Mouse (Mus musculus) kidney, postnatal 0 days (tissue): ENCODE results near the gene Gm20388. TPM values are rescaled to one million over a fixed set of nuclear protein-coding genes. Genes with fewer than 3 reads are reported as not detected.

Experiments
- ATAC-seq: fragments of 200-750 bp; cut with Nextera tagmentation; replicated peaks from 2 replicates; pipeline ENCODE4 v1.8.0; 2017; ENCODE audit warnings: low read depth, moderate number of reproducible peaks, moderate TSS enrichment, moderate library complexity; ENCODE audit not compliant: low FRiP score
- DNase-seq: peaks from one replicate; pipeline ENCODE4 v3.0.0-alpha.2; 2016; ENCODE audit warnings: low spot score
- H3K27ac ChIP-seq: fragments of 300-500 bp; sonication (generic); 2 replicates; pipeline ENCODE4 v1.5.1; 2014; ENCODE audit warnings: mild to moderate bottlenecking
- H3K27me3 ChIP-seq: fragments of 300-500 bp; sonication (generic); 2 replicates; pipeline ENCODE4 v1.6.1; 2014; ENCODE audit warnings: low read length, mixed read lengths; ENCODE audit not compliant: insufficient read depth
- H3K36me3 ChIP-seq: fragments of 300-500 bp; sonication (generic); 2 replicates; pipeline ENCODE4 v1.6.1; 2014; ENCODE audit warnings: low read length, mixed read lengths; ENCODE audit not compliant: insufficient read depth
- H3K4me1 ChIP-seq: fragments of 300-500 bp; sonication (generic); replicated peaks from 2 replicates; pipeline ENCODE4 v1.6.1; 2014; ENCODE audit warnings: antibody characterized with exemption, low read length, mixed read lengths; ENCODE audit not compliant: insufficient read depth
- H3K4me2 ChIP-seq: fragments of 300-500 bp; sonication (generic); 2 replicates; pipeline ENCODE4 v1.6.1; 2014; ENCODE audit warnings: mild to moderate bottlenecking, low read length, moderate library complexity, mixed read lengths
- H3K4me3 ChIP-seq: fragments of 300-500 bp; sonication (generic); replicated peaks from 2 replicates; pipeline ENCODE4 v1.5.1; 2014; ENCODE audit warnings: low read depth, low read length
- H3K9ac ChIP-seq: fragments of 300-500 bp; sonication (generic); 2 replicates; pipeline ENCODE4 v1.6.1; 2014; ENCODE audit warnings: low read depth, low read length
- H3K9me3 ChIP-seq: fragments of 300-500 bp; sonication (generic); replicated peaks from 2 replicates; pipeline ENCODE4 v1.6.1; 2016; ENCODE audit warnings: low read length, inconsistent platforms, mixed read lengths
- CTCF ChIP-seq: IDR thresholded peaks from 2 replicates; pipeline ENCODE4 v1.5.1; 2016; ENCODE audit warnings: antibody characterized with exemption, low read depth, mild to moderate bottlenecking, moderate library complexity
- WGBS: fragments of 180-500 bp; shearing (Covaris S2); extraction: QIAGEN DNeasy Blood & Tissue Kit; methylation state at CpG from one replicate; pipeline ENCODE4 v1.1.7; 2014; 5-methylcytosine and 5-hydroxymethylcytosine counted together
- polyA plus RNA-seq: library from polyadenylated mRNA; unstranded; fragments of >200 nt; fragmentation: Nextera tagmentation; extraction: Ambion mirVana; gene quantifications from 2 replicates; pipeline ENCODE4 v1.2.1, GENCODE M21; 2015

Gm20388 gene
- polyA plus RNA-seq, 1 experiment from 2014 or later = not detected

DNA sequence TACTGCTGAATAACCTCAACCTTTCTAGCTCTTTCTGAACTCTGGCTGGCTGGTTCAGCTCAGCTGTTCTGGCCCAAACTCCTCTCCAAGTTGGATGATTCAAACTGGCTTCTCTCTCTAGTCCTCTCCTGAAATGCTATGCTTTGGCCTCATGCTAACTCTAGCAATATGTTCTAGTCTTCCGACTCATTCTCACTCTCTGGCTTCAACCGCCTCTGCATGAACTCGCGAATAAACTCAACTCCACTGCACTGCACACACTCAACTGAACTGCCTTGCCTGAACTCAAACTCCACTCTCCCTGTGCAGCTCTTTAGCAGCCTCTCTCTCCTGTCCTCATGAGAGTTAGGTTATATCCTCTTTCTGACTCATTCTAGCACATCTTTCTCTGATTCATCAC, 3976.5 kb downstream of the Gm20388 start:
- ATAC-seq (no peak), DNase-seq (no peak)
- Histone ChIP-seq H3K27ac (no peak overlapping the region), H3K36me3 (no peaks in the 10 kb centered on the region), H3K9ac (no peak overlapping the region), H3K4me1 (no peaks in the 10 kb centered on the region), H3K27me3 (peaks cover 16% of the 10 kb centered on the region), H3K4me3 (no peak overlapping the region), H3K9me3 (no peaks in the 10 kb centered on the region), H3K4me2 (no peak overlapping the region)
- 91% methylated on average over 4 of the region's 4 CpGs for WGBS
- TF ChIP-seq CTCF = no peak

DNA sequence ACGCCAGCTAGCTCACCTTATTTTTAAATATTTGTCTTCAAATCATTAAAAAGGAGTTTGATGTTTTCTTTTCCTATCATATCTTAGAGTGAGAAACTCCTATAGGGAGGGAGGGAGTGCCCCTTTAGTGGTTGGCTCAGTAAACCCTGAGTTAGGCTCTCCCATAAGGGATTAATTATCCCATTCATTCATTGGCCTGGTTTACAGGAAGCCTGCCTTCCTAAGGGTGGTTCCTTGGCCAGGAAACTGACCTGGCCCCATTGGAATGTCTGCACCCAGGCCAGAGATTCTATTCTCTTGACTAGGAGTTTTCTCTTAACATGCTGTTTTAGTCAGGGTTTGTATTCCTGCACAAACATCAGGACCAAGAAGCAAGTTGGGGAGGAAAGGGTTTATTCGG, 3977.3 kb downstream of the Gm20388 start:
- Histone ChIP-seq H3K27me3 (peaks cover 23% of the 10 kb centered on the region), H3K9me3 (no peaks in the 10 kb centered on the region), H3K9ac (no peak overlapping the region), H3K4me2 (no peak overlapping the region), H3K27ac (no peak overlapping the region), H3K36me3 (no peaks in the 10 kb centered on the region), H3K4me3 (no peak overlapping the region), H3K4me1 (no peaks in the 10 kb centered on the region)
- ATAC-seq = no peak
- DNase-seq = no peak
- WGBS = 79% methylated on average over 2 of the region's 2 CpGs
- no peak for TF ChIP-seq CTCF

DNA sequence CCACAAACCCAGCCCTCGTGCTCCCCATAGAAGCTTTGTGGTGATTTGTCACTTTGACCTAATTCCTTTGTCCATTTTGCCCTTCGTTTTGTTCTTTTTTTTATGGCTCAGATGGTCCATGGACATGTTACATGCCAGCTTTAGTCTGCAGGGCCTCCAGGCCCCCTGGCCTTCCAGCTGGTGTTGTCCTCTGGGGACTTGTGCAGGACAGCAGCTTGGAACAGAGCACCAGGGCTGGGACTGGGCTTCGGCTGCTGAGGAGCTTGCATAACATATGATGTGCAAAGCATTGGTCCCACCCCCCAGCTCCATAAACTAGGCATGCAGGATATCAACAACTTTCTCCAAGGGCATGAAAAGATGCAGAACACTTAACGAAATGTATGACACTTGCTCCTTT, 3979.2 kb downstream of the Gm20388 start:
- peaks cover 38% of the 10 kb centered on the region for H3K27me3 ChIP-seq

DNA sequence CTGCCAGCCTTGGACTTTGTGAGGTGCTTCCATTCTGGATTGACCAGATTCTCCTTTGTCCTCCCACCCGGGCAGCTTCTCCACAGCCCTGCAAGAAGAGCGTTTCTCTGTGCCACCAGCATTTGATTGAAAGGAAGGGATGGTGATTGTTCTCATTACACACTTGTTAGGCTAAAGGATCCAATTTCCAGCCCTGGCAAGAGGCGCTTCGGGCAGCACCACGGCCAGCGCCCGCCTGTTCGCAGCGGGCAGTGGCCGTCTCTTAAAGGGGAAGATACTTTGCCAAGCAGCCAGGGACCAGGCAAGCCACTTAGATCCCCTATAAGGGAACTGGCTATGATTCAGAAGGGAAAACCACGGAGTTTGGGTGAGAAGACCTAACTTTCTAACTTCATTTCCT, 3980.6 kb downstream of the Gm20388 start:
- 0 out of 2 replicates have a peak overlapping the region, but pooled peaks have one; percentile 21 for H3K4me2 ChIP-seq
- H3K4me3 ChIP-seq = no peak overlapping the region
- no peak overlapping the region for H3K9ac ChIP-seq
- no peaks in the 10 kb centered on the region for H3K4me1 ChIP-seq
- no peaks in the 10 kb centered on the region for H3K36me3 ChIP-seq
- peaks cover 38% of the 10 kb centered on the region for H3K27me3 ChIP-seq
- DNase-seq = peak; percentile 85
- WGBS = 0% methylated on average over 11 of the region's 11 CpGs
- no peak for TF ChIP-seq CTCF
- no peak overlapping the region for H3K27ac ChIP-seq
- no peaks in the 10 kb centered on the region for H3K9me3 ChIP-seq
- ATAC-seq = no peak

More for the DNA sequence above, 3979.2 kb downstream of the Gm20388 start:
- Histone ChIP-seq H3K4me3 (no peak overlapping the region), H3K4me2 (no peak overlapping the region), H3K36me3 (no peaks in the 10 kb centered on the region), H3K9me3 (no peaks in the 10 kb centered on the region), H3K4me1 (no peaks in the 10 kb centered on the region), H3K9ac (no peak overlapping the region), H3K27ac (no peak overlapping the region)
- no peak for DNase-seq
- WGBS = 73% methylated on average over 4 of the region's 4 CpGs
- no peak for ATAC-seq
- no peak for TF ChIP-seq CTCF

DNA sequence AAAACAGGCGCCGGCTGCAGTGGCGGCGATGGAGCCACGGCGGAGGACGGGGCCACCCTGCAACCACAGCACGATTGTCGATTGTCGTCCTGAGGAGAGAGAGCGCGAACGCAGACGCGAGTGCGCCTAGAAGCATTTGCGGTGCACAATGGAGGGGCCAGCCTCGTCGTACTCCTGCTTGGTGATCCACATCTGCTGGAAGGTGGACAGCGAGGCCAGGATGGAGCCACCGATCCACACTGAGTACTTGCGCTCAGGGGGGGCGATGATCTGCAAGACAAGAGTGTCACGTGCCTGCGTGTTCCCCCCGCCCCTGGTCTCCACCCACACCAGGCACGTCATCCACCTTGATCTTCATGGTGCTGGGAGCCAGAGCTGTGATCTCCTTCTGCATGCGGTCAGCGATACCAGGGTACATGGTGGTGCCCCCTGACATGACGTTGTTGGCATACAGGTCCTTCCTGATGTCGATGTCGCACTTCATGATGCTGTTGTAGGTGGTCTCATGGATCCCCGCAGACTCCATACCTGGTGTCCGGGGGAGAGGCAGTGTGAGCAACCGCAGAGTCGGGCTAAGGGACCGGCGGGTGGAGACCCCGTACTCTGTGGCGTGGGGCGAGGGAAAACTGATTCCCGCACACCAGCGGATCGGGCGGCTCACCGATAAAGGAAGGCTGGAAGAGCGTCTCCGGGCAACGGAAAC, 3981.4 kb downstream of the Gm20388 start:
- Histone ChIP-seq H3K4me3 (0 out of 2 replicates have a peak overlapping the region, but pooled peaks have one; percentile 7), H3K36me3 (no peaks in the 10 kb centered on the region), H3K4me2 (peak overlapping the region; percentile 21), H3K27ac (no peak overlapping the region), H3K27me3 (peaks cover 38% of the 10 kb centered on the region), H3K4me1 (no peaks in the 10 kb centered on the region), H3K9me3 (no peaks in the 10 kb centered on the region), H3K9ac (no peak overlapping the region)
- TF ChIP-seq CTCF = no peak
- WGBS = 2% methylated on average over 49 of the region's 49 CpGs
- no peak for ATAC-seq
- DNase-seq = no peak

DNA sequence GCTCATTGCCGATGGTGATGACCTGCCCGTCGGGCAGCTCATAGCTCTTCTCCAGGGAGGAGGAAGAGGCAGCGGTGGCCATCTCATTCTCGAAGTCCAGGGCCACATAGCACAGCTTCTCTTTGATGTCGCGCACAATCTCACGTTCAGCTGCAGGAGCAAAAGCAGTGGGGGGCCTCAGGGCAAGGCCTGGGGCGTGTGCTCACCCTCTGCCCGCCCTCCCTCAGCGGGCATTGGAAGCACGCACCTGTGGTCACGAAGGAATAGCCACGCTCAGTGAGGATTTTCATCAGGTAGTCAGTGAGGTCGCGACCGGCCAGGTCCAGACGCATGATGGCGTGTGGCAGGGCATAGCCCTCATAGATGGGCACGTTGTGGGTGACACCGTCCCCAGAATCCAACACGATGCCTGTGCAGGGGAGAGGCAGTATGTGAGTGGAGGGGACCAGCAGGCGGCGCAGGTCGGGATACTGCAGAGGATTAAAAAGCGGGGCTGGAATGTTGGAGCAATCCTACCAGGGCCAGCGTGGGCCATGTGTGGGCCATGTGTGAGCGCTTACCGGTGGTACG, 3982.0 kb downstream of the Gm20388 start:
- H3K27me3 ChIP-seq = peaks cover 38% of the 10 kb centered on the region
- ATAC-seq (no peak), DNase-seq (no peak)
- H3K4me2 ChIP-seq = no peak overlapping the region
- H3K9ac ChIP-seq = no peak overlapping the region
- no peaks in the 10 kb centered on the region for H3K4me1 ChIP-seq
- no peaks in the 10 kb centered on the region for H3K36me3 ChIP-seq
- TF ChIP-seq CTCF = no peak
- H3K27ac ChIP-seq = no peak overlapping the region
- WGBS = 13% methylated on average over 30 of the region's 30 CpGs
- H3K4me3 ChIP-seq = no peak overlapping the region
- no peaks in the 10 kb centered on the region for H3K9me3 ChIP-seq
